Mouse (Mus musculus): ENCODE measurements around the gene Zfx.

The Zfx gene

GRCm38 (mm10) chrX:94061246-94061645 is 62.3 kb downstream of the Zfx start:
- peak; percentile 27 to 41 for DNase-seq (ENCODE audit: low spot score in 2 of 2)

GRCm38 (mm10) chrX:94060751-94061150 is 62.8 kb downstream of the Zfx start:
- no peak for DNase-seq (ENCODE audit: low spot score in 2 of 2)

GRCm38 (mm10) chrX:94058748-94059147 is 64.8 kb downstream of the Zfx start:
- DNase-seq (ENCODE audit: low spot score in 2 of 2), result no peak

GRCm38 (mm10) chrX:94049048-94049447 is 74.5 kb downstream of the Zfx start:
- no peak for DNase-seq (ENCODE audit: low spot score in 2 of 2)

- DNase-seq (ENCODE audit: low spot score in 2 of 2), result peak; percentile 0 to 17
Measured at GRCm38 (mm10) chrX:94048048-94048447, 75.5 kb downstream of the Zfx start.

- no peak for DNase-seq (ENCODE audit: low spot score in 2 of 2)
Measured at GRCm38 (mm10) chrX:94047381-94047780, 76.1 kb downstream of the Zfx start.

- DNase-seq (ENCODE audit: low spot score in 2 of 2), result peak; percentile 3 to 12
Measured at GRCm38 (mm10) chrX:94032937-94033336, 90.6 kb downstream of the Zfx start.

- no peak for DNase-seq (ENCODE audit: low spot score in 2 of 2)
Measured at GRCm38 (mm10) chrX:94030081-94030480, 93.4 kb downstream of the Zfx start.

Measured in right cerebral cortex, postnatal 36 days (tissue).